Mouse (Mus musculus): ENCODE measurements around the gene Lce3b.

Lce3b gene

GRCm38 (mm10) chr3:92932679-92933078, at the start of gene Lce3b:
Lce3b (plus strand) TSS chr3:92932979.
- DNase-seq (ENCODE audit: low spot score in 2 of 2) = no peak

- no peak for DNase-seq (ENCODE audit: low spot score in 2 of 2)
These were observed 38.7 kb upstream of the Lce3b start for GRCm38 (mm10) chr3:92894063-92894462.

GRCm38 (mm10) chr3:92894489-92894888, 38.3 kb upstream of the Lce3b start:
- no peak for DNase-seq (ENCODE audit: low spot score in 2 of 2)

- no peak for DNase-seq (ENCODE audit: low spot score in 2 of 2)
These were observed 29.8 kb upstream of the Lce3b start for GRCm38 (mm10) chr3:92902992-92903391.

- DNase-seq (ENCODE audit: low spot score in 2 of 2) = no peak
These were observed 29.1 kb upstream of the Lce3b start for GRCm38 (mm10) chr3:92903640-92904039.

GRCm38 (mm10) chr3:92905182-92905581, 27.6 kb upstream of the Lce3b start:
- DNase-seq (ENCODE audit: low spot score in 2 of 2) = no peak

- no peak for DNase-seq (ENCODE audit: low spot score in 2 of 2)
These were observed 25.2 kb upstream of the Lce3b start for GRCm38 (mm10) chr3:92907571-92907970.

- DNase-seq (ENCODE audit: low spot score in 2 of 2) = no peak
These were observed 12.4 kb upstream of the Lce3b start for GRCm38 (mm10) chr3:92920364-92920763.

GRCm38 (mm10) chr3:92926130-92926529, 6.6 kb upstream of the Lce3b start, which contains the start of gene Lce3a:
Lce3a (minus strand) TSS chr3:92926230.
- DNase-seq (ENCODE audit: low spot score in 2 of 2) = no peak

- DNase-seq (ENCODE audit: low spot score in 2 of 2) = no peak
These were observed 11.4 kb downstream of the Lce3b start, which contains the start of gene Lce3c for GRCm38 (mm10) chr3:92944186-92944585. Lce3c (plus strand) TSS chr3:92944486.

GRCm38 (mm10) chr3:92957090-92957489, 24.3 kb downstream of the Lce3b start, which contains the start of gene Lce3d:
Lce3d (plus strand) TSS chr3:92957390.
- no peak for DNase-seq (ENCODE audit: low spot score in 2 of 2)

- DNase-seq (ENCODE audit: low spot score in 2 of 2) = no peak
These were observed 34.0 kb downstream of the Lce3b start, which contains the start of gene Lce3e for GRCm38 (mm10) chr3:92966761-92967160. Lce3e (plus strand) TSS chr3:92967061.

GRCm38 (mm10) chr3:92978484-92978883, 45.7 kb downstream of the Lce3b start:
- no peak for DNase-seq (ENCODE audit: low spot score in 2 of 2)

Data from natural killer cell, adult 2 months (primary cell).